Mouse (Mus musculus) erythroblast, embryonic 14.5 days (primary cell): ENCODE data around the gene Fabp2. TPM values are rescaled to one million over a fixed set of nuclear protein-coding genes. Genes with fewer than 3 reads are reported as not detected.

Experiments
- H3K27me3 ChIP-seq: 2 replicates; pipeline ENCODE4 v1.6.1; 2012; ENCODE audit warnings: inconsistent platforms; ENCODE audit not compliant: control insufficient read depth
- H3K36me3 ChIP-seq: 2 replicates; pipeline ENCODE4 v1.6.1; 2012; ENCODE audit warnings: mild to moderate bottlenecking, inconsistent platforms; ENCODE audit not compliant: control insufficient read depth
- H3K4me1 ChIP-seq: 2 replicates; pipeline ENCODE4 v1.6.1; 2012; ENCODE audit warnings: inconsistent platforms; ENCODE audit not compliant: control insufficient read depth
- H3K4me3 ChIP-seq: replicated peaks from 2 replicates; pipeline ENCODE3; 2012; ENCODE audit warnings: moderate library complexity, mild to moderate bottlenecking, inconsistent platforms
- H3K9me3 ChIP-seq: 2 replicates; pipeline ENCODE4 v1.6.1; 2012; ENCODE audit warnings: low read length, inconsistent platforms, mixed read lengths; ENCODE audit not compliant: control insufficient read depth
- GATA1 ChIP-seq: IDR thresholded peaks from 2 replicates; pipeline ENCODE4 v1.6.1; 2012; ENCODE audit warnings: low read length, inconsistent platforms, mixed read lengths
- TAL1 ChIP-seq: IDR thresholded peaks from 3 replicates; pipeline ENCODE4 v1.6.1; 2012; ENCODE audit warnings: low read length, inconsistent platforms, mixed read lengths
- polyA plus RNA-seq: library from polyadenylated mRNA; stranded (reverse); fragments of >175 nt; gene quantifications from 2 replicates; pipeline ENCODE4 v1.2.3, GENCODE M21; 2012

The Fabp2 gene
- polyA plus RNA-seq, 1 experiment, result not detected

- no peaks in the 10 kb centered on the region for H3K9me3 ChIP-seq
Observed at GRCm38 (mm10) chr3:122878705-122879315, 16.1 kb upstream of the Fabp2 start.

GRCm38 (mm10) chr3:122887505-122888301 lies 7.2 kb upstream of the Fabp2 start:
- Histone ChIP-seq H3K4me3 (no peak overlapping the region), H3K4me1 (no peaks in the 10 kb centered on the region), H3K9me3 (no peaks in the 10 kb centered on the region), H3K27me3 (no peaks in the 10 kb centered on the region), H3K36me3 (no peaks in the 10 kb centered on the region)
- no peak for TF ChIP-seq TAL1
- TF ChIP-seq GATA1, result no peak

More at GRCm38 (mm10) chr3:122878705-122879315, 16.1 kb upstream of the Fabp2 start:
- TF ChIP-seq GATA1, result no peak
- no peak for TF ChIP-seq TAL1
- no peaks in the 10 kb centered on the region for H3K27me3 ChIP-seq
- H3K4me3 ChIP-seq, result no peak overlapping the region
- no peaks in the 10 kb centered on the region for H3K36me3 ChIP-seq
- H3K4me1 ChIP-seq, result no peaks in the 10 kb centered on the region

- H3K4me1 ChIP-seq, result no peaks in the 10 kb centered on the region
- TF ChIP-seq TAL1 (no peak), GATA1 (no peak)
- H3K4me3 ChIP-seq, result no peak overlapping the region
Observed at GRCm38 (mm10) chr3:122888371-122888819, 6.5 kb upstream of the Fabp2 start.

GRCm38 (mm10) chr3:122895189-122895731 lies 388 bp downstream of the Fabp2 start:
- Histone ChIP-seq H3K27me3 (no peaks in the 10 kb centered on the region), H3K4me3 (no peak overlapping the region), H3K36me3 (no peaks in the 10 kb centered on the region), H3K9me3 (no peaks in the 10 kb centered on the region), H3K4me1 (no peaks in the 10 kb centered on the region)
- TF ChIP-seq TAL1 (no peak), GATA1 (no peak)

More at GRCm38 (mm10) chr3:122888371-122888819, 6.5 kb upstream of the Fabp2 start:
- Histone ChIP-seq H3K27me3 (no peaks in the 10 kb centered on the region), H3K9me3 (no peaks in the 10 kb centered on the region), H3K36me3 (no peaks in the 10 kb centered on the region)

GRCm38 (mm10) chr3:122898254-122898653 lies 3.4 kb downstream of the Fabp2 start:
- Histone ChIP-seq H3K27me3 (no peaks in the 10 kb centered on the region), H3K4me1 (no peaks in the 10 kb centered on the region), H3K9me3 (no peaks in the 10 kb centered on the region), H3K4me3 (no peak overlapping the region), H3K36me3 (no peaks in the 10 kb centered on the region)
- TF ChIP-seq TAL1 (no peak), GATA1 (no peak)

GRCm38 (mm10) chr3:122903746-122904433 lies 9.0 kb downstream of the Fabp2 start:
- Histone ChIP-seq H3K9me3 (no peaks in the 10 kb centered on the region; the same call in 1 of the 2 replicates), H3K4me1 (no peaks in the 10 kb centered on the region), H3K36me3 (no peaks in the 10 kb centered on the region), H3K4me3 (no peak overlapping the region), H3K27me3 (no peaks in the 10 kb centered on the region)
- TF ChIP-seq GATA1 (no peak), TAL1 (no peak)

- no peaks in the 10 kb centered on the region; the same call in 1 of the 2 replicates for H3K9me3 ChIP-seq
- TF ChIP-seq GATA1, result no peak
- no peak for TF ChIP-seq TAL1
- no peaks in the 10 kb centered on the region for H3K4me1 ChIP-seq
- no peak overlapping the region for H3K4me3 ChIP-seq
- no peaks in the 10 kb centered on the region for H3K36me3 ChIP-seq
- H3K27me3 ChIP-seq, result no peaks in the 10 kb centered on the region
Observed at GRCm38 (mm10) chr3:122907841-122908240, 13.0 kb downstream of the Fabp2 start.

- H3K9me3 ChIP-seq, result no peaks in the 10 kb centered on the region
- TF ChIP-seq TAL1 (no peak), GATA1 (no peak)
- no peak overlapping the region for H3K4me3 ChIP-seq
- H3K4me1 ChIP-seq, result peaks cover 8% of the 10 kb centered on the region
- no peaks in the 10 kb centered on the region for H3K36me3 ChIP-seq
- H3K27me3 ChIP-seq, result no peaks in the 10 kb centered on the region
Observed at GRCm38 (mm10) chr3:122915493-122915892, 20.6 kb downstream of the Fabp2 start.

- Histone ChIP-seq H3K4me3 (no peak overlapping the region), H3K27me3 (no peaks in the 10 kb centered on the region), H3K9me3 (no peaks in the 10 kb centered on the region), H3K36me3 (no peaks in the 10 kb centered on the region), H3K4me1 (peaks cover 15% of the 10 kb centered on the region)
- TF ChIP-seq TAL1, result no peak
- TF ChIP-seq GATA1, result no peak
Observed at GRCm38 (mm10) chr3:122916191-122916680, 21.4 kb downstream of the Fabp2 start.
